Mouse (Mus musculus) kidney, adult 2 months (tissue): ENCODE data around the gene Adgrf5.

Source experiments
- CTCF ChIP-seq: fragments of 200-500 bp; conservative IDR thresholded peaks from 2 replicates; pipeline ENCODE4 v1.5.1; 2011; ENCODE audit warnings: low read depth, mild to moderate bottlenecking, control low read depth, low read length, moderate library complexity, mixed read lengths; ENCODE audit not compliant: insufficient read depth, insufficient read length
- POLR2A ChIP-seq: fragments of 200-500 bp; IDR thresholded peaks from one replicate; pipeline ENCODE4 v1.6.1; 2011; ENCODE audit warnings: low read depth, low read length, control low read depth

- TF ChIP-seq POLR2A (no peak), CTCF (no peak)
These were observed 99.5 kb downstream of the Adgrf5 start for GRCm38 (mm10) chr17:43459737-43460230.
